Mouse (Mus musculus): ENCODE data around the gene Pon1.
"Not testable (repeated sequence)": the region's sequence is repeated elsewhere in the genome, so short reads cannot be mapped to it uniquely, and the experiment has no call there.

GRCm38 (mm10) chr6:5223551-5223950 is 29.8 kb upstream of the Pon1 start:
- TF ChIP-seq USF1 (IDR thresholded peaks at IDR 0.05; ENCODE audit: low read depth); CTCF (IDR thresholded peaks at IDR 0.05; ENCODE audit: control insufficient read depth, insufficient read depth, insufficient read length); CEBPB (IDR thresholded peaks at IDR 0.05; ENCODE audit: low read depth): not testable (repeated sequence)
